Mouse (Mus musculus) induced T-regulatory cell, adult 2 months (primary cell): ENCODE measurements around the gene Sh3kbp1.
A peak's percentile ranks its signal among the peaks of the same experiment; 100 is the strongest.

ENCODE experiments used
- DNase-seq: peaks from one replicate; pipeline ENCODE4 v3.0.0-alpha.2; 2012; ENCODE audit warnings: low read depth

Sh3kbp1 gene

DNA sequence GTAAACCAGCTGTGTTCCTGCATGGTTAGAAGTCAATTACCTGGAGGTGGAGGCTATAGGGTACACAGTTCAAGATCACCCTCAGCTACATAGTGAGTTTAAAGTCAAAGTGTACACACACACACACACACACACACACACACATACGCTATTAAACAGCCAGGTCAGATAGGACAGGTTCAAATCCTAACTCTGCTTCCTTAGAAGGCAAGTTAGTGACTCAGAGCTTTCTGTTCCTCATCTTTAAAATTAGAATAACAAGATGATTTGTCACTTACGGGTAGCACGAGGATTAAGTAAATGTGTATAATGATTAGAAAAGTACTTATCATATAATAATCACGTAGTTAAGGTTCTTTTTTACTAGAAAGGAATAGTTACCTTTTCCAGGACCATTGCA is 208.2 kb downstream of the Sh3kbp1 start:
- no peak for DNase-seq

DNA sequence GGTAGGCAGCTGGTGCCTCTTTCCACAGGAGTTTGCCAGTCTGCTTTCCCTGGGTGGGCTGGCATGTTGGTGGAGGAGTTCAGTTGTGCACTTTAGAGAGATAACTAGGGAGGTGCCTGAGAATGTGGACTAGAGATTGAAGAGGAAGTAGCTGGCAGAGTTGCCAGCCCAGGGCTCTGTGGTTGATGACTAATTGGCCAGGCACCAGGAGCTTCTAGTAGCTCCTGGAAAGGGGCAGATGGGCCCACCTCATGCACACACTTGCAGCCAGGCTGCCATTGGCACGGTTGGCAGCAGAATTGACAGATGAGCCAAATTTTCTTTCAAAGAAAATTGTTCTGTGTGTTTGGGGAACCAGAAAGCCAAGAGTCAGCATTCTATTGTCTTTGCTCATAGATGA is 210.3 kb downstream of the Sh3kbp1 start:
- DNase-seq: peak; percentile 15

DNA sequence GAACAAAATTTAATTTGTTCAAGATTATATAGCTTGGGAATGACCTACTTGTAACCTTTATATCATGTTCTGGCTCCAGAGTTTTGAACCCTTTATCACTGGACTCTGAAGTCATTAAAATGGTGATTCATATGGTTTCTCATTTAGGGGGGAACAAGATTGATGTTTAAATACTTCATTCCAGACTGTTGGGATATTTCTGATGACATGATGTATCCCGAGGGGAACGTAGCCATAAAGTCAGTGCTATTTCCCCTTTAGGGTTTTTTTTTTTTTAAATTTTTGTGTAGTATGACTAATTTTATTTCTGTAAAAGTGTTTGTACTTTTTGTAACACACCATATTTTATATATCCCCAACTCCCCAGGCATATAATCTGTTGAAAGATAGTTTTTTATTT is 212.7 kb downstream of the Sh3kbp1 start:
- no peak for DNase-seq

DNA sequence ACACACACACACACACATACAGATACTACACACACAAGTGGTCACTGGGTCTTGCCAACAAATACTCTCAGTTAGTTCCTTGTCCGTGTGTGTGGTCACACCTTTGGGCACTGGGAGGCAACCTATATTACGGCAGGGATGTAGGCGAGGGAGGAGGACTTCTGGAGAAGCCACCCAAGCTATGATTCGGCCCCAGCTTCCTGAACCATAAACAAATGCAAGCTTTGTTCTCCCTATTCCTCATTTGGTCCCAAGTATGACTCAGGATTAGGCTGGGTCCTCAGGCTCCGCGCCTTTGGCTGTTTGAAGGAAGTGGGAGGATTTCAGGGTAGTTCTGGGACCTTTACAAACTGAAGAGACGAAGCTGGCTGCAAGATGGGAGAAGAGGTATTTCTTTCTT is 213.2 kb downstream of the Sh3kbp1 start:
- DNase-seq: no peak

DNA sequence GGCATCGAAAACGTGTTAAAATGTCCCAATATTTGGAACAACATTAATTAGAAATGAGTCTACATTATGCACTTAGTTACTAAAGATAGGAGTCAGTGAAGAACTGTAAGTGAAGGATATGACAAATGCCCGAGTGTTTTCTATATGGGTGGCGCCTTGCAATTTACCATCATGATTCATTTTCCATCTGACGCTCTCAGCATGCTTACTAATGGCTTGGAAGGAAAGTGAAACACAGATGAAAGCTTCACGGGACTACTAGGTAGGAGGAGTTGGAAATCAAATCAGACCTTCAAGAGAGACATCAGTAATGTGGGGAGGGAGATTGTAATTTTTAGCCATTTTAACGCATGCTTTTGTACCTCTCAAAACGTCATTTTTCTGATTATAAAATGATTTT is 223.7 kb downstream of the Sh3kbp1 start:
- no peak for DNase-seq

DNA sequence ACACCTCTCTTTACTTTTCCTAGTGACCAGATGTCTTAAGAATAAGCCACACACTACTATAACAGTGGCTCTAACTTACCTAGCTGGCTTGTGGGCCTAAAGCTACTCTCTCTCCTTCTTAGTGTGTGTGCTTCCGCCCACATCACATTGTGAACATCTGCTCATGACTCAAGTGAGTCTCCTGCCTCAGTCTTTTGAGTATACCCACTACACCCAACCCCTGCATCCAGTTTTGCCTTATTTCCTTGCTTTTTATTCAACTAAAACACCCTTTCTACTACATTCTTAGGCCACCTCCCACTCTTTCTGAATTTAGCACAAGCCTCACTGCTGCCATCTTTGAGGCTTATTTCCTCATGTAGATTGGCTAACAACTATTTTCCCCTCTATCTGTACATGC is 229.8 kb downstream of the Sh3kbp1 start:
- DNase-seq: no peak

DNA sequence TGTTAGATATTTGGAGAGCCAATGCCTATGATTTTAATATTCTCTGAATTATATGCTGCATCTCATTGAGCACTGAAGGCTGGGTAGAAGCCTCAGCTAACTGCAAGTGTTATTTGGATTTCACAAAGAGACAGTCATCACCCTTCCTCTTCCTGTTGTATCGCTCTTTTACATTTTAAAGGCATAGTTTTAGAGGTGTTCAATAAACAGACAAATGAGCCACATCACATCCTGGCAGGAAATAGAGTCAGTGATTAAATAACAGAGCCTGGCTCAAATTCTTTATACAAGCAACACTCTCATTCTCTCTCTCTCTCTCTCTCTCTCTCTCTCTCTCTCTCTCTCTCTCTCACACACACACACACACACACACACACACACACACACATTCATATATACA is 231.1 kb downstream of the Sh3kbp1 start:
- DNase-seq: peak; percentile 23

DNA sequence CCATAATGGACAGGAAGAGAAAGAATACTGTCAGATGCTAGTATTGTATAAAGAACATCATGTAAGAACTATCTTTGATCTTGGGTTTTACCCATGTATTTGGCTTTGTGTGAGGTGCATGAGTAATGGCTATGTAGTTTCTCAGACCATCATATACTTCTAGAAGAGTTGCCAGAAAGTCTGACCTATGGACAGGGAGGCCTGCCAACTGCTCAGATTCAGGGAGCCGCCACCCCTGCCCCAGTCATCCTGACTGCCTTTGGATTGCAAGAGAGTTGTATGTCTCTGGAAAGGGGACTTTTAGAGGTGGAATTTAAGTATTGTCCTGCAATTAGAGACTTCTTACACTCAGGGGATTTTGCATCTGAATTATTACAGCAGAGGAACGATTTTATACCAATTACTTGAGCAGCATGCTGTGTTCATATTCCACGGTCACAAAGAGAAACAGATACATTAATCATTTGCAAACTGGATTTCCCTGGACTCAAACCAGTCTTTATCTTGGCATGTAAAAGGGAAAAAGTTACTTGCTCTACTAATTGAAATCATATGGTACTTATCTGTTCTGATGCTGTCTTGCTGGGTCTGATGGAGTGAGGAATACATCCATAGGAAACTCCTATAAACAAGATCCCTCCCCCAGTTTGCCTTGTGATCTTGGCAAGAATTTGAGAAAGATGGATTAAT is 233.9 kb downstream of the Sh3kbp1 start:
- DNase-seq: no peak

DNA sequence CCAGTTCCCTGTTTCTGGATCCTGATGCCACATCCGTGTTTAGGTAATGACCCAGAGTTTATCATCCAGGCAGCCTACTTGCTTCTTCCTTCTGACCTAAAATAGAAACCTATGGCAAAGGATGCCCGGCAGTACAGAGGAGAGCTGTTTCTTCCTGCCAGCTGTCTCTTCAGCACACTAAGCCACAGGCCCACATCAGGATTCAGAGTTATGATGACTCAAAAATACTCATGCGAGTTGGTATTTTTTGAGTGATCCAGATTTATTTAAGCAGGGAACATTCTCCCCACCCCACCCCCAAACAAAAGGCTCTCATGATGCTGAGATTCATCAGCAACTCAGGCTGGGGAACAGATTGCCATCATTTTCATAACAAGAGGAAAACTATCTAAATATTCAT is 240.6 kb downstream of the Sh3kbp1 start:
- DNase-seq: no peak

DNA sequence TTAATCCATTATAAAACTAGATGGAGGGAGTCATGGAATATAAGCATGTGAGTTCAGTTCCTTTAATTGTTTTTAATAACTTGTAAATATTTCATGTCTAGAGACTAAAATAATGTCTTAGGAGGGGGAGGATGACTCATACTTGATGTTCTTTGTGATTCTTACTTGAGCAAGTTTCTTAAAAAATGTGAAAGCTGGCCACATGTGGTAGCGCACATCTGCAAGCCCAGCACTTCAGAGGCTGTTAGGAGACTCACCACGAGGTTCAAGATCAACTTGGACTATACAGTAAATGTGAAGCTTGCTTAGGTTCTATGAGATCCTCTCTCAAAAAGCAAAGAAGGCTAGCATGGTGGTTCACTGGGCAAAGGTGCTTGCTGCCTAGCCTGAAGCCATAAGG is 245.4 kb downstream of the Sh3kbp1 start:
- no peak for DNase-seq

DNA sequence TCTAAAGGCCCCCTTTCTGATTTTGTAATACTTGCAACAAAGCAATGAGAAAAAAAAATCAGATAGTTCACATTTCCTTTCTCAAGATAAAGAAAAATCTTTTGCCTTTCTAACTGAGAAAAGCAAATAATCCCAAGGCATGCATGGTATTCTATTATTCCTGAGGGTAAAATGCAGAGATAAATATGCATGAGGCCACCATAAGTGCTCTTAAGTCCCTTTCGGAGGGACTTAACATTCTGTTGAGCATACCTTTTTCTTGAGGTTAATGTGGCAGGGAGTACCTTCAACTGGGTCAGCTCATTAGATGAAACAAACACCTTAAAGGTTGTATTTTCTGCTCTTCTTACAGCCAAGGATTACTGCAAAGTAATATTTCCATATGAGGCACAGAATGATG is 250.7 kb downstream of the Sh3kbp1 start:
- DNase-seq: no peak

DNA sequence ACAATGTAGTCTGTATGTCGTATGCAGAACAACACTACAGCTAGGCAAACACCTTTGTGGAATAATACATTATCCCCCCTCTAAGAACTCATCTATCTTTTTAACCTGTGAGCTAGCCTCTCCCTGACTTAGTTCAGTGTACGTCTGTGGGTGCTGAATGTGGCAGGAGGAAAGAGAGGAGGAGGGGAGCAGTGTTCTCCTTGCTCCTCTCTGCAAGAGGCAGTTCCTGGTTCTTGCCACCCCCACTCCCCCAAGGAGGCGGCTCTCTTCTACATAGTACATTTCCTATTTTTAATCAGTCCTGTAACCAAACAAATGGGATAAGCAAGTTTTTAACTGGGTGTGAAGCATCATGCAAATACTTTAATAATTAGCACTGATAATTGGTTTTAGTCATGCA is 252.4 kb downstream of the Sh3kbp1 start:
- DNase-seq: no peak

DNA sequence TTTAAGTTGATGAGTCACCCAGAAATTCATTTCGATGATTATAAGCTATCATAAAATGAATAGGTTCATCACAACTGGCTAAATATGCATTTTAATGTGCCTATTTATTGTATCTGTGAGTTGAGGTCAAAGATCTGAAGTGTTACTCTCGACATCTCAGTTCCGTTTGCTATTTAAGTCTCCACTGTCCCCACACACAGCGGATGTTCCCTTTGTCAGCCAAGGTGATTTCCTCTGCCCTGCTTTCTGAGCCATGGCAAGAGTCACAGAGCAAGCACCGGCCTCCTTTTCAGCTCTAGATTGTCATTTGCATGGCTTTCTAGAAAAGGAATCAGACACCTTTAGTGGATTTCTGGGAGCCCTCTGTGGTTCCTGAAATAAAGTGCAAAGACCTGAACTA is 254.5 kb downstream of the Sh3kbp1 start:
- DNase-seq: no peak

DNA sequence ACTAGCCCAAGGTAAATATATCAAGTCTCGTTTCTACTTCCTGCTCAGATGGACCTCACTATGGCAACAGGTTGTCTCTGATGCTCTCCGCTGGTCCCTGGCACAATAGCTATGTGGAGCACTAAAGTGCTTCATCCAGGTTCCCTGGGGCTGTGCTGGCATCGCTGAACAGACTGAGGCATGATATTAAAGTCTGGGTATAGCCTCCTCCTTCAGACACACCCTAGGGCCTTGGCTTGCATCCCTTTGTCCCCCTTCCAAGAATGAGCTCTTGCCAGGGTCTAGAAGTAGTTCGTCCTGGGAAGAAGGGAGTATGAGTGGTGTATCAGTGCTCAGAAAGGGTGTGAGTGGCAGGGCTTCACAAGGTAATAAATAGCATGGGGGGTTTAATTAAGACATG is 269.5 kb downstream of the Sh3kbp1 start:
- DNase-seq: no peak

DNA sequence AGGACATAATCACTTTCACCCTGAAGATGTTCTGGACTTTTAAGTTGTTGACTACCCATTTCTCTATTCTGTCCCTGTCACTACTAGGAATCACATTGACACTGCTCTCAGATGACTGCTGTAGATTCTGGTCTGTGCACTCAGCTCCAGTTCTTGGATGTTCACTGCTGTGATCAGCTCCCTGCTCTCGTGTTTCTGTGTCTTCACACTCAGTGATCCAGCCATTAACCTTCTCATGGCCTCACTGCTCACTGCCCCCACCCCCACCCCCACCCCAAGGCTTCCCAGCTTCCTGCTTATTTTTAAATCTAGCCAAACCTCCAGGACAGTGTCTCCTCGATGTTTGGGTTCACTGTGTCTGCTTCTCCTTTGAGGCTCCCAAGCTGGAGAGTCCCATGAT is 271.0 kb downstream of the Sh3kbp1 start:
- DNase-seq: no peak

DNA sequence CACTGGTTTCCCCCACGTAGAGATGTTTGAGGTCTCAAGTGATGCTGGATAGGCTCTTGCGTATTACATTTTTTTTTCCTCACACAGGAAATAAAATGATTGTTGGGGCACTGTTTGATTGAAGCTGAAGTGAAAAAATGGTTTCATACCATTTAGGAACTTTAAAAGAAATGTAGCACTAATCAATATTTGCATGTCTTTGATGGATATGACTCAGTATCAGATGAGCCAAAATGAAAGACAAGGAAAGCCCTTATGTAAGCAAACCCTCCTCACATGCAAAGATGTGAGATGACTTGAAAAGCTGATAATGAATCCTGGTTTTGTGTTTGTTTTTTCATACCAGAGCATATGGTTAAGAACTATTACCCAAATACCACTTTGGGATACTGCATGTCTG is 272.0 kb downstream of the Sh3kbp1 start:
- peak; percentile 14 for DNase-seq

DNA sequence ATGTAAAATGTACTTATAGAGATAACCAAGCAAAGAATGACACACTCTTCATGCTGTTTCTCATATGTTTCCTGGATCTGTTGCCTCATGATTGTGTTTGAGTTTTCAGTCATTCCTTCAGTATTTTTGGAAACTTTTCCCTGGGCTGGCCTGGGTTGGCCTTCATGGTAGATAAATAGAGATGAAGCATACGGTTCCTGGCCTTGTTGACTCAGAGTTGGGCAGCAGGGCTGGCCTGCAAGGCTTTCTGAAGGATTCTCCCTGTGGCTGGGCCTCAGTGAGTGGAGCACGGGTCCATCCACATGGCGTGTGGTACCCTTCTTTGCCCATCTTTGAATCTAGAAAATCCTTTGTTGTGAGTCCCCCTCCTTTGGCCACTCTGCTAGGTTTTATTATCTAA is 276.3 kb downstream of the Sh3kbp1 start:
- DNase-seq: no peak

DNA sequence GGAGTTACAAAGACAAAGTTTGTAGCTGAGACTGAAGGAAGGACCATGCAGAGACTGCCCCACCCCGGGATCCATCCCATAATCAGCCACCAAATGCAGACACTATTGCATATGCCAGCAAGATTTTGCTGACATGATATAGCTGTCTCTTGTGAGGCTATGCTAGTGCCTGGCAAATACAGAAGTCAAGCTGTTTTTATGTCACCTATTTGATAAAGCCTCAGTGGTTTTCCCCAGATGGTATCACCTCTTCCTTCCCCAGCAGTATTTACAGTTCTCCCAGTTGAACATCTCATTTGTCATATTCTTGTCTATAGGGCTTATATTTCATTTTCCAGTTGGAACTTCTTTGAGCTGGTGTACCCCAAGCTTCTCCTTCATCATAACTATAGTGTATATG is 280.6 kb downstream of the Sh3kbp1 start:
- DNase-seq: peak; percentile 9

DNA sequence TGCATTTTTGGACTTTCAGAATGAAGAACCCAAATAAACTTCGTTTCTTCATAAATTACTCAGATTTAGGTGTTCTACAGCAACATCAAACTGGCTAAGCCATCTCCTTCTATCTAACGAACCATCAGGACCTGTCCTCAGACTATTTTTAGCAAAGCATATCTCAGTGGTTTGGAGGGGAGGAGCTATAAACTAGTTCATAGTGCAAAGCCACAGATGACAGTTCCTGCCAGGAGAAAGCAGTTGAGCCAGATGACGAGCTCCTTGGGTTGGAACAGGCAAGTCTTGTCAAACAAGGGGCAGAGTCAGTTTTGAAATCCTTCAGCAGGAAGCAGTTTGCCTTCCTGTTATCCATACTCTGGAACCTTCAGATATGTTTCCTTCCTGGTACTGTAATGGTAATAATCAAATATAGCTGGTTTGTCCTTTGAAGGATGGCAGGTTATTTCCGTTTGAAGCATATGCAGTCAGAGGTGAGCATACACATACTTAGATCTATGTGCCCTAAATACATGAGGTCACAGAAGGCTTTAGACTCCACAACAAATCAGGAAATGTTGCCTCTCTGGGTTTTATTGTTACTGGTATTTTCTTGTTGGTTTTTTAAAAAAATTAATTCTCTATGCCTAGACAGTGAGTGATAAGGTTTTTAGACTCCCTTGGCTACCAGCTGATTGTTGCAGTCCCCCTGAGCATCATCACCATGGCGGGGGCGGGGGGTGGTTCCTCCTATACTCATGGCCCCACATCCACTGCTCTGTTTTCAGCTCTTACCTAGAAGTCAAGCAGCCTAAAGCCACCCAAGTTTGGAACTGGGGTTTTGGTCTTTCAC is 282.6 kb downstream of the Sh3kbp1 start:
- peak; percentile 68 for DNase-seq

DNA sequence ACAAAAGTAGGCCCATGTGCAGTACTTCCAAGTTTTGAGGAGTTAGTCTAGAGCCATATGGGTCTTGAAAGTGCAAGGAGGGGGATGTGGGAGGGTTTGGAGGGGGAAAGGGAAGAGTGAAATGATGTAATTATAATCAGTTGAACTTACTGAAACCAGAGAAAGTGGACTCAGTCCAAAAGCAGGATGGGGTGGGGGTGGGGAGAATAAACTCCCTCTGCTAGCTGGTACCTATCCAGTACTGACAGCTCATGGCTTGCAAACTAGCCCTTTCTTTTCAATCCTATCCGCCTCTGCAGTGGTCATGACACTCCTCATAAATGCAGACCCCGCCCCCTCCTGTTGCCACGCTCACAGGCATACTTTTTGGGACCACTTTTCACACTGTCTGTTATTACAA is 283.5 kb downstream of the Sh3kbp1 start:
- DNase-seq: no peak

DNA sequence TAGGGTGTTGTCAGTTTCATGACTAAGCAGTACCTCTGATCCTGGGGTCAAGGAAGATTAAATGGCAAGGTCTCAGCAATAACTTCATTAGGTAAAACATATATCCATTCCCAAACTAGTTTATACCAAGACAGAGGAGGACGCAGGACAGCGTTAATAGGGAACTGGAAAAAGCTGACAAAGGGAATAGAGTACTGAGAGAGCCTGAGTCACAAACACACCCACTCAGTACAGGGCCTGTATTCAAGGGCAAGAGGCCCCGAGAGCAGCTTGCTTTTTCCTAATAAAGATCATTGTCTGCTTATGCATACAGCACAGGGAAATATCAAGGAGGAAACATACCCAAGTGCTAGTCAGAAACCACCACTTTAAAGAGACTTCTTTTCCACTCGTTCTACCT is 284.5 kb downstream of the Sh3kbp1 start:
- peak; percentile 10 for DNase-seq

DNA sequence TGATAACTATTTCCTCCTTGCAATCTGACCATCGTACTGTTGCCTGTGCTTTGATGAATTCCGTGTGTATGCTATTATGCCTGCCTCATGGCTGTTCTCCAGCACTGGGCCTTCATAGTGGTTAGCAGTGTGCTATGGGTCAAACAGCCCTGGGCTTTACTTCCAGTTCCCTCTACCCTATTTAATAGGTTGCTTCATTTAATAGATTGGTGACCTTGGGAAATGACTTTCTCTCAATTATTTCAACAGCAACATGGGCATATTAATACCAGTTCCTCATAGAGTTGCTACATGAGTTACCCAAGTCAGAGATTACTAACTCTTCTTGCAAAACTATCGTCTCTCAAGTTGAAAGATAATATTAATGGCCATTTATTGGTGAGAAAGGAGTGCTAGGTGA is 285.0 kb downstream of the Sh3kbp1 start:
- no peak for DNase-seq

DNA sequence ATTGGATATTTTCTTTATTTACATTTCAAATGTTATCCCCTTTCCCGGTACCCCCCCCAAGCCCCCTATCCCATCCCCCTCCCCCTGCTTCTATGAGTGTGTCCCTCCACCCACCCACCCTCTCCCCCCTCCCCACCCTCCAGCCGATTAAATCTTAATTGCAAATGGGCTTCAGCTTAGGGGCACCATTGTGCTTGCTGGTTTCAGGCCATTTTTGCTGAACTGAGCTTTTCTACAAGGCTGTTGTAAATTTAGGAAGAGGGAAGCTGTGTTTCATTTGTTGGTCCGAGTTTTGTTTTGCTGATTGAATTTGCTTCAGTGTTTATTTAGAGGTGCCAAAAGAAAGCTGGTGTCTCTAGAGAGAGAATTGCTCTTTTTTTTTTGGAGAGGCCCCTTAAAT is 286.4 kb downstream of the Sh3kbp1 start:
- no peak for DNase-seq

DNA sequence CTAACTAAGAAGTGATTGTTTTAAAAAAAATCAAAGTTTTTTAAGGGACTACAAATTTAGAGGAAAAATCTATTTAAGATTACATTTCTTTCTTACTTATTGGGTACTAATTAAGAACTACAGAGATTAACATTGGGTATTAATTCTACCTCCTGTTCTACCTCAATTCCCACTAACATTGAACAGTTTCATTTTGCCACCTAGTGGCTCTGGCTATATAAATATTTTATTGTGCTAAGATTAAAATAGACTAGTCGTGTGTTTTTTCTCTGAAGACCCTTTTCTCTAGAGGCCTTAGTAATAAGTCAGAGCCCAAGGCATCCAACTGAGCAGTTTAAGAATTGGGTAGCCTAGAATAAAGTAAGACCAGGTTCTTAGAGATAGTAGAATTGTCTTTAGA is 288.1 kb downstream of the Sh3kbp1 start:
- DNase-seq: no peak
